Mouse (Mus musculus) limb, embryonic 15.5 days (tissue): ENCODE results near the gene Galnt14. TPM values are rescaled to one million over a fixed set of nuclear protein-coding genes. Genes with fewer than 3 reads are reported as not detected.

Experiments used
- ATAC-seq: fragments of 200-750 bp; cut with Nextera tagmentation; 2 replicates; pipeline ENCODE4 v1.8.0; 2017; ENCODE audit warnings: low read depth, moderate TSS enrichment; ENCODE audit not compliant: insufficient number of reproducible peaks, low FRiP score, low TSS enrichment
- H3K27ac ChIP-seq: fragments of 300-500 bp; sonication (generic); 2 replicates; pipeline ENCODE4 v1.5.1; 2015; ENCODE audit warnings: moderate library complexity, mild to moderate bottlenecking, inconsistent platforms
- H3K27me3 ChIP-seq: fragments of 300-500 bp; sonication (generic); 2 replicates; pipeline ENCODE4 v1.6.1; 2015; ENCODE audit warnings: inconsistent platforms
- H3K36me3 ChIP-seq: fragments of 300-500 bp; sonication (generic); 2 replicates; pipeline ENCODE4 v1.6.1; 2015; ENCODE audit warnings: inconsistent platforms
- H3K4me1 ChIP-seq: fragments of 300-500 bp; sonication (generic); 2 replicates; pipeline ENCODE4 v1.6.1; 2015; ENCODE audit warnings: inconsistent platforms
- H3K4me2 ChIP-seq: fragments of 300-500 bp; sonication (generic); 2 replicates; pipeline ENCODE4 v1.6.1; 2015; ENCODE audit warnings: mild to moderate bottlenecking, inconsistent platforms
- H3K4me3 ChIP-seq: fragments of 300-500 bp; sonication (generic); 2 replicates; pipeline ENCODE4 v1.5.1; 2015; ENCODE audit warnings: mild to moderate bottlenecking, inconsistent platforms
- H3K9ac ChIP-seq: fragments of 300-500 bp; sonication (generic); 2 replicates; pipeline ENCODE4 v1.6.1; 2015; ENCODE audit warnings: inconsistent platforms
- H3K9me3 ChIP-seq: fragments of 300-500 bp; sonication (generic); 2 replicates; pipeline ENCODE4 v1.6.1; 2016; ENCODE audit warnings: inconsistent platforms
- WGBS: fragments of 180-500 bp; shearing (Covaris S2); methylation state at CpG from one replicate; pipeline ENCODE4 v1.1.7; 2015; 5-methylcytosine and 5-hydroxymethylcytosine counted together
- polyA plus RNA-seq: library from polyadenylated mRNA; unstranded; fragments of >200 nt; fragmentation: Nextera tagmentation; extraction: Ambion mirVana; gene quantifications from 2 replicates; pipeline ENCODE4 v1.2.1, GENCODE M21; 2015

Galnt14 gene
- polyA plus RNA-seq, 1 experiment from 2014 or later: 2.0 TPM

GRCm38 (mm10) chr17:73703571-73703970 is 6.7 kb downstream of the Galnt14 start:
- Histone ChIP-seq H3K9ac (no peak overlapping the region), H3K4me2 (no peak overlapping the region), H3K27me3 (0 out of 2 replicates have a peak, but pooled peaks cover 3% of the 10 kb centered on the region), H3K4me1 (no peaks in the 10 kb centered on the region), H3K27ac (no peak overlapping the region), H3K36me3 (no peaks in the 10 kb centered on the region), H3K4me3 (no peak overlapping the region), H3K9me3 (no peaks in the 10 kb centered on the region)
- ATAC-seq: no peak

GRCm38 (mm10) chr17:73701016-73701415 is 9.2 kb downstream of the Galnt14 start:
- no peak overlapping the region for H3K9ac ChIP-seq
- no peak overlapping the region for H3K4me2 ChIP-seq
- H3K27ac ChIP-seq: no peak overlapping the region
- H3K27me3 ChIP-seq: no peaks in the 10 kb centered on the region
- no peaks in the 10 kb centered on the region for H3K4me1 ChIP-seq
- no peaks in the 10 kb centered on the region for H3K9me3 ChIP-seq
- H3K4me3 ChIP-seq: no peak overlapping the region
- H3K36me3 ChIP-seq: no peaks in the 10 kb centered on the region
- ATAC-seq: no peak
- 18% methylated on average over 7 of the region's 7 CpGs for WGBS

- H3K4me2 ChIP-seq: no peak overlapping the region
- H3K27me3 ChIP-seq: no peaks in the 10 kb centered on the region
- H3K4me3 ChIP-seq: no peak overlapping the region
- H3K9ac ChIP-seq: no peak overlapping the region
- H3K4me1 ChIP-seq: no peaks in the 10 kb centered on the region
- WGBS: 58% methylated on average over 6 of the region's 6 CpGs
- H3K9me3 ChIP-seq: no peaks in the 10 kb centered on the region
- no peaks in the 10 kb centered on the region for H3K36me3 ChIP-seq
- no peak overlapping the region for H3K27ac ChIP-seq
- no peak for ATAC-seq
Observed at GRCm38 (mm10) chr17:73699881-73700280, 10.4 kb downstream of the Galnt14 start.

GRCm38 (mm10) chr17:73694206-73694952 is 15.9 kb downstream of the Galnt14 start:
- no peak overlapping the region for H3K4me3 ChIP-seq
- H3K36me3 ChIP-seq: no peaks in the 10 kb centered on the region
- no peak for ATAC-seq
- H3K4me2 ChIP-seq: no peak overlapping the region
- H3K27me3 ChIP-seq: no peaks in the 10 kb centered on the region
- H3K9ac ChIP-seq: no peak overlapping the region
- H3K27ac ChIP-seq: no peak overlapping the region
- 86% methylated on average over 3 of the region's 3 CpGs for WGBS
- no peaks in the 10 kb centered on the region for H3K4me1 ChIP-seq
- H3K9me3 ChIP-seq: no peaks in the 10 kb centered on the region

GRCm38 (mm10) chr17:73688261-73688660 is 22.0 kb downstream of the Galnt14 start:
- no peaks in the 10 kb centered on the region for H3K36me3 ChIP-seq
- no peaks in the 10 kb centered on the region for H3K4me1 ChIP-seq
- 74% methylated on average over 3 of the region's 3 CpGs for WGBS
- no peak overlapping the region for H3K4me2 ChIP-seq
- no peak overlapping the region for H3K4me3 ChIP-seq
- H3K27me3 ChIP-seq: no peaks in the 10 kb centered on the region
- no peak for ATAC-seq
- no peaks in the 10 kb centered on the region for H3K9me3 ChIP-seq
- H3K27ac ChIP-seq: no peak overlapping the region
- no peak overlapping the region for H3K9ac ChIP-seq

GRCm38 (mm10) chr17:73686292-73686691 is 24.0 kb downstream of the Galnt14 start:
- no peaks in the 10 kb centered on the region for H3K27me3 ChIP-seq
- H3K4me1 ChIP-seq: no peaks in the 10 kb centered on the region
- no peak overlapping the region for H3K4me2 ChIP-seq
- ATAC-seq: no peak
- H3K9me3 ChIP-seq: no peaks in the 10 kb centered on the region
- H3K36me3 ChIP-seq: no peaks in the 10 kb centered on the region
- no peak overlapping the region for H3K4me3 ChIP-seq
- no peak overlapping the region for H3K27ac ChIP-seq
- 78% methylated on average over 8 of the region's 8 CpGs for whole genome bisulfite sequencing
- H3K9ac ChIP-seq: no peak overlapping the region

- WGBS: 75% methylated on average over 5 of the region's 5 CpGs
- H3K4me1 ChIP-seq: no peaks in the 10 kb centered on the region
- no peaks in the 10 kb centered on the region for H3K36me3 ChIP-seq
- H3K9ac ChIP-seq: no peak overlapping the region
- no peak overlapping the region for H3K4me2 ChIP-seq
- H3K27me3 ChIP-seq: no peaks in the 10 kb centered on the region
- no peaks in the 10 kb centered on the region for H3K9me3 ChIP-seq
- H3K4me3 ChIP-seq: no peak overlapping the region
- ATAC-seq: no peak
- H3K27ac ChIP-seq: no peak overlapping the region
Observed at GRCm38 (mm10) chr17:73684746-73685145, 25.5 kb downstream of the Galnt14 start.

GRCm38 (mm10) chr17:73671921-73672320 is 38.3 kb downstream of the Galnt14 start:
- H3K27me3 ChIP-seq: no peaks in the 10 kb centered on the region
- no peak overlapping the region for H3K9ac ChIP-seq
- H3K4me2 ChIP-seq: no peak overlapping the region
- no peaks in the 10 kb centered on the region for H3K36me3 ChIP-seq
- no peaks in the 10 kb centered on the region for H3K4me1 ChIP-seq
- no peak overlapping the region for H3K4me3 ChIP-seq
- H3K9me3 ChIP-seq: no peaks in the 10 kb centered on the region
- H3K27ac ChIP-seq: no peak overlapping the region
- ATAC-seq: no peak
- 71% methylated on average over 5 of the region's 5 CpGs for WGBS

- no peak overlapping the region for H3K27ac ChIP-seq
- WGBS: 50% methylated on average over 2 of the region's 2 CpGs
- H3K4me3 ChIP-seq: no peak overlapping the region
- H3K36me3 ChIP-seq: no peaks in the 10 kb centered on the region
- ATAC-seq: no peak
- H3K4me1 ChIP-seq: no peaks in the 10 kb centered on the region
- no peaks in the 10 kb centered on the region for H3K9me3 ChIP-seq
- no peak overlapping the region for H3K9ac ChIP-seq
- H3K27me3 ChIP-seq: no peaks in the 10 kb centered on the region
- H3K4me2 ChIP-seq: no peak overlapping the region
Observed at GRCm38 (mm10) chr17:73670048-73670447, 40.2 kb downstream of the Galnt14 start.

- no peak overlapping the region for H3K27ac ChIP-seq
- 72% methylated on average over 1 of the region's 1 CpGs for WGBS
- H3K4me3 ChIP-seq: no peak overlapping the region
- H3K9ac ChIP-seq: no peak overlapping the region
- H3K9me3 ChIP-seq: no peaks in the 10 kb centered on the region
- H3K4me1 ChIP-seq: no peaks in the 10 kb centered on the region
- no peaks in the 10 kb centered on the region for H3K27me3 ChIP-seq
- no peak overlapping the region for H3K4me2 ChIP-seq
- no peaks in the 10 kb centered on the region for H3K36me3 ChIP-seq
- no peak for ATAC-seq
Observed at GRCm38 (mm10) chr17:73668996-73669395, 41.3 kb downstream of the Galnt14 start.

- no peak overlapping the region for H3K27ac ChIP-seq
- no peaks in the 10 kb centered on the region for H3K9me3 ChIP-seq
- H3K4me3 ChIP-seq: no peak overlapping the region
- no peaks in the 10 kb centered on the region for H3K27me3 ChIP-seq
- H3K9ac ChIP-seq: no peak overlapping the region
- WGBS: 69% methylated on average over 3 of the region's 3 CpGs
- H3K4me2 ChIP-seq: no peak overlapping the region
- H3K4me1 ChIP-seq: no peaks in the 10 kb centered on the region
- no peak for ATAC-seq
- no peaks in the 10 kb centered on the region for H3K36me3 ChIP-seq
Observed at GRCm38 (mm10) chr17:73663237-73663636, 47.0 kb downstream of the Galnt14 start.

GRCm38 (mm10) chr17:73658731-73659445 is 51.4 kb downstream of the Galnt14 start:
- no peak for ATAC-seq
- Histone ChIP-seq H3K27me3 (no peaks in the 10 kb centered on the region), H3K27ac (no peak overlapping the region), H3K4me3 (no peak overlapping the region), H3K9ac (no peak overlapping the region), H3K9me3 (no peaks in the 10 kb centered on the region), H3K36me3 (no peaks in the 10 kb centered on the region), H3K4me2 (no peak overlapping the region), H3K4me1 (no peaks in the 10 kb centered on the region)
- WGBS: 72% methylated on average over 6 of the region's 6 CpGs
